Mouse (Mus musculus) urinary bladder, postnatal 14 days (tissue): Measurements from ENCODE around the gene Atp5b.
"Not testable (repeated sequence)": the region's sequence is repeated elsewhere in the genome, so short reads cannot be mapped to it uniquely, and the experiment has no call there.

Experiments
- DNase-seq: peaks from one replicate; pipeline ENCODE4 v3.0.0; 2021; ENCODE audit warnings: low spot score

Atp5b gene

DNA sequence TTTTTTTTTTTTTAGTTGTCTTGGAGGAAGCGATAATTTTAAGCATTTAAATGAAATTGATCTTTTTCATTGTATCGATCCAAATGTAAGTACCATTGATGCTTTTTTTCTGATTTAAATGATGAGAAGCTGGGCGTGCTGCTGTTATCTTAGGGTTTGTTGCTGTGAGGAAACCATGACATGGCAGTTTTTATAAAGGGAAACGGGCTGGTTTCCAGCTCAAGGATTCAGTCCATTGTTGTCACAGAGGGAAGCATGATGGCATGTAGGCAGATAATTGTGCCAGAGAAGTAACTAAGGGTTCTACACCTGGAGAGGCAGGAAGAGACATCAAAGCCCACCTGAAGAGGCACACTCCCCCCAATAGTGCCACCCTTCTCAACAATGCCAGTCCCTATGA, 13.9 kb upstream of the Atp5b start:
- DNase-seq, result no peak

DNA sequence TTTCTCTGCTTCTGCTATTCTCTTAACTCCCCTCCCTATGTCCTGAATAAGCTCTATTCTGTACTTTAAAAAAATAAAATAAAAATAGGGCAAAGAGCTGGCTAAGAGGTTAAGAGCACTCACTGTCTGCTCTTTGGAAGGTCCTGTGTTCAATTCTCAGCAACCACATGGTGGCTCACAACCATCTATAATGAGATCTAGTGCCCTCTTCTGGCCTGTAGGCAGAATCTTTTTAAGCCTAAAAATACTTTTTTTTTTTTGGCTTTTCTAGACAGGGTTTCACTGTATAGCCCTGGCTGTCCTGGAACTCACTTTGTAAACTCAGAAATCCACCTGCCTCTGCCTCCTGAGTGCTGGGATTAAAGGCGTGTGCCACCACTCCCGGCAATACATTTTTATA, 12.6 kb upstream of the Atp5b start:
- not testable (repeated sequence) for DNase-seq

- not testable (repeated sequence) for DNase-seq
These were observed 4.8 kb upstream of the Atp5b start for GRCm38 (mm10) chr10:128078269-128078668.

DNA sequence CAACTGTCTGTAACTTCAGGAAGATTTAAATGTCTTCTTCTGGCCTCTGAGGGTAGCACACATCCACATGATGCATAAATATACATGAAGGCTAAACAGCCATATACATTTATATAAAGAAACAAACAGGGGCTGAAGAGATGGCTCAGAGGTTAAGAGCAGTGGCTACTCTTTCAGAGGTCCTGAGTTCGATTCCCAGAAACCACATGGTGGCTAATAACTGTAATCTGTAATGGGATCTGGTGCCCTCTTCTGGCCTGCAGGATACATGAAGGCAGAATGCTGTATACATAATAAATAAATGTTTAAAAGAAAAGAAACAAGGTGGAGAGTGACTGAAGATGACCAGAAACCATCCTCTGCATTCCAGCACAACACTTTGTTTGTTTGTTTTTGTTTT, 2.6 kb upstream of the Atp5b start:
- no peak for DNase-seq

DNA sequence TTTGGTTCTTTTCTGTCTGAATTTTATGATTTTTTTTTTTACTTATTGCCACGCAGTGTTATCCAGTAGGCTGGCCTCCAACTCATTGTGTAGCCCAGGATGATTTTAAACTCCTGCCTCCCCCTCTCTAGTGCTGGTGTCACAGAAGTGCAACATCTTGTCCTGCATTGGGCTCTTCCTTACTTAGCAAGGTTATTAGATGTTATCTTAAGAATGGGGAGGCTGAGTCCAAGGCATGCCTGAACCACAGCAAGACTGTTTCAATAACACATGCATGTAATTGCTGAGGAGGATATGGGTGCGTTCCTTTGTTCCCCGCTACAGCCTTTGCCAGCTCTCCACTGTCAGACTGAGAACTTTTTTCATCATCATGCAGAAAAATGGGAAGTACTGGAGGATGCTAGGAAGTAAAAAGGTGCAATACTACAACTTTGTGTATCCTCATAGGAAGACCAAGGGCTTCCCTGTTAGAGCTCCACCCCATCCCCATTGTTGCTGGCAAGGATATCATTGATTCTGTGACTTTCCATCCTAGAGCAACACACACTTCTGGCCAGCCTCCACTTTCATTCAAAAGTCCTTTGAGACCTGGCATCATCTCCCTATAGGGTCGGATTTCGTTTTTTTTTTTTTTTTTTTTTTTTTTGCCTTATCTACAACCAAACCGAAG, 1.1 kb upstream of the Atp5b start:
- DNase-seq, result no peak

DNA sequence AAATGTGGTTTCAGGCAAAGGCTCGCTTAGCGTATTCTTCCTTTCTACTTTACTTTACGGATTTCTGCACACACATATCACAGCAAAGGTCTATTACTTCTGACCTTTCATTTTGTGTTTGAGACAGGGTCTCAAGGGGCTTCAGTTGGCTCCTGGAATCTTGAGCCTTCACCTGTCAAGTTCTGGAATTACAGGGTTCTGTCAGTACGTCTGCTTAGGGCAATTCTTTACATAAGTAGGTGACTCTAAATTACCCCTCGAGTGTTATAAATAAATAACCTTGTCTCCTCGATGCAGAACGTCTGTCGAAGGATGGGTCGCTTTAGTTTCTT, 630 bp upstream of the Atp5b start:
- DNase-seq, result no peak

DNA sequence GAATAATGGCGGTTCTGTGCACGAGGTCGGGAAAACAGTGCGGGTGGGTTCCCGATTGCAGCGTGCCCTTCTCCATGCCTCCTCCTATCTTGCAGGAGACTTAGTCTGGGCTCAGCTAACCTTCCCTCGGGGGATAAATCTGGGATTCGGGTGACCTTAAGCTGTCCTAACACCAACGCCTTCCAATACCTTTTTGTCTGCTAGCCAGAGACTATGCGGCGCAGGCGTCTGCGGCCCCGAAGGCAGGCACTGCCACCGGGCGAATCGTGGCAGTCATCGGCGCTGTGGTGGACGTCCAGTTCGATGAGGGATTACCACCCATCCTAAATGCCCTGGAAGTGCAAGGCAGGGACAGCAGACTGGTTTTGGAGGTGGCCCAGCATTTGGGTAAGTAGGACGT, 615 bp downstream of the Atp5b start:
- DNase-seq, result no peak

DNA sequence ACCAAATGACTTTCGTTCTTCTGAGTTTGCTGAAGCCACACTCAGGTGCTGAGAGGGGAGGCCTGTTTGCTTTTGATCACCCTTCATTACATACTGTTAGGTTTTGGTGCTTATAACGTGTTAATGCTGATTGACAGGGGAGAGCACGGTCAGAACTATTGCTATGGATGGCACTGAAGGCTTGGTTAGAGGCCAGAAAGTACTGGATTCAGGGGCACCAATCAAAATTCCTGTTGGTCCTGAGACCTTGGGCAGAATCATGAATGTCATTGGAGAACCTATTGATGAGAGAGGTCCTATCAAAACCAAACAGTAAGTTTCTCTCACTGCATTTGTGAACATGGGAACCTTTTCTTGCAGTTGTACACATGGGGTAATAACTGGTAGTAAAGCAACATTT, 1.1 kb downstream of the Atp5b start:
- DNase-seq, result no peak

DNA sequence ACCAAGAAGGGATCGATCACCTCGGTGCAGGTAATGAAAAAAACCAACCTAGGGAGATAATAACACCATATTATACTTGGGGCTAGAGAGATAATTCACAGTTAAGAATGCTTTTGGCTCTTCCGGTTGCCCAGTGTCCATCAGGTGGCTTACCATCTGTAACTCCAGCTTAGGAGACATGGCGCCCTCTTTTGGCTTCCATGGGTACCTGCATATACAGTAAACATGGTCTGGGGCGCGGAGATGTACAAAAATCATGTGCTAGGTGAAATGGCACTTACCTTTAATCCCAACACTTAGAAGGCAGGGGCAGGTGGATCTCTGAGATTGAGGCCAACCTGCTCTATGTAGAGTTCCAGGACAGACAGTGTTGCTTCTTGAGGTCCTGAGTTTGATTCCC, 3.3 kb downstream of the Atp5b start:
- DNase-seq, result peak; percentile 34

DNA sequence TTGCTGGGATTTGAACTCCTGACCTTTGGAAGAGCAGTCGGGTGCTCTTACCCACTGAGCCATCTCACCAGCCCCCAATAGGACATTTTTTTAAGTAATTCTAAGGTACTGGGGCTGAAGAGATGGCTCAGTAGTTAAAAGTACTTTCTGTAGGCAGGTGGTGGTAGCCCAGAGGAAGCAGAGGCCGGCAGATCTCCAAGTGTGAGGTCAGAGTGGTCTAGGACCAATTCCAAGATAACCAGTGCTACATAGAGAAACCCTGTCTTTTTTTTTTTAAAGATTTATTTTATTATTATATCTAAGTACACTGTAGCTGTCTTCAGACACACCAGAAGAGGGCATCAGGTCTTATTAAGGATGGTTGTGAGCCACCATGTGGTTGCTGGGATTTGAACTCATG, 4.1 kb downstream of the Atp5b start:
- not testable (repeated sequence) for DNase-seq

- no peak for DNase-seq
These were observed 5.1 kb downstream of the Atp5b start for GRCm38 (mm10) chr10:128088181-128088580.

- DNase-seq, result no peak
These were observed 6.8 kb downstream of the Atp5b start for GRCm38 (mm10) chr10:128089842-128090241.

- DNase-seq, result peak; percentile 89
These were observed 7.8 kb downstream of the Atp5b start for GRCm38 (mm10) chr10:128090651-128091563.

DNA sequence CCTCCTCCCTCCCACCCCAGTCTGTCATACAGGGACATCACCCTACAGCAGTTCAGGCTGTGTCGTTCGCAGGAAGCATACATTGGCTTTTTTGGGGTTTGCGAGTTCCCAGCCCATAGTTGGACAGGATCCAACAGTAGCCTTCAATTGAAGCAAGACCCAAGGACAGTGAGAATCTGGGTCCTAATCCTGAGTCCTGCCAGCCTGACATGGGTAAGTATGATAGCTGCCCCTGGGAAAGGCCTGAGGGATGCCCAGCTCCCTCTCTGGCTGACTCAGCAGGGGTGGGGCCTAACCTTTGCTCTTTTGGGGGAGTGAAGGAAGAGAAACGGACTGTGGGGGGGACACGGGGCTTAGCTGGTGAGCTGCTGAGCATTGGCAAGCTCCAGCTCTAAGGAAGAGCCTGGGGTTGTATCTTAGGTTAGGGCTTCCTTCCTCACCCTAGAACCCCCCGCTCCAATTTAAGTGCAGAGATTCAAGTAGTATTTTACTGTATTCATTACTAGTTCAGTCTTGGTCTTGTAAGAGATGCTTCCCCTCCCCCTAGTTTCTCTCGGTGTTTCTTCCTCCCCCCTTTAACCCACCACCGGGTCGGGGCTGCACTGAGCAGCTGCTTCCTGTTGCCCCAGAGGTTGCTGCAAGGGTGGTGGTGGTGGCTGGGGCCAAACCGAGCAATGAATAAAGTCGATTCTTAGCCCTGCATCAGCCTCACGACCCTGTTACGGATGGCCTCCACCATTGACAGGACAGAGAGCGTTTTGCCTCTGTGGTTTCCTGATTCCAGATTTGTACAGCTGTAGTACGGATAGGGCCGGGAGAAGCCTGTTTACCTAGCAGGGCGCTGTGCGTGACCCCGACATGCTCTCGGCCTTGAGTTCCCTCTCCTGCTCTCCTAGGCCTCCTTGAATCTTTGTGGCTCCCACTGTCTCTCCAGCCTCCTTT, 8.8 kb downstream of the Atp5b start, which contains the start of gene Baz2a:
Baz2a (plus strand) TSS at position 14 of the 942 bp plus-strand sequence.
- DNase-seq, result peak; percentile 62

DNA sequence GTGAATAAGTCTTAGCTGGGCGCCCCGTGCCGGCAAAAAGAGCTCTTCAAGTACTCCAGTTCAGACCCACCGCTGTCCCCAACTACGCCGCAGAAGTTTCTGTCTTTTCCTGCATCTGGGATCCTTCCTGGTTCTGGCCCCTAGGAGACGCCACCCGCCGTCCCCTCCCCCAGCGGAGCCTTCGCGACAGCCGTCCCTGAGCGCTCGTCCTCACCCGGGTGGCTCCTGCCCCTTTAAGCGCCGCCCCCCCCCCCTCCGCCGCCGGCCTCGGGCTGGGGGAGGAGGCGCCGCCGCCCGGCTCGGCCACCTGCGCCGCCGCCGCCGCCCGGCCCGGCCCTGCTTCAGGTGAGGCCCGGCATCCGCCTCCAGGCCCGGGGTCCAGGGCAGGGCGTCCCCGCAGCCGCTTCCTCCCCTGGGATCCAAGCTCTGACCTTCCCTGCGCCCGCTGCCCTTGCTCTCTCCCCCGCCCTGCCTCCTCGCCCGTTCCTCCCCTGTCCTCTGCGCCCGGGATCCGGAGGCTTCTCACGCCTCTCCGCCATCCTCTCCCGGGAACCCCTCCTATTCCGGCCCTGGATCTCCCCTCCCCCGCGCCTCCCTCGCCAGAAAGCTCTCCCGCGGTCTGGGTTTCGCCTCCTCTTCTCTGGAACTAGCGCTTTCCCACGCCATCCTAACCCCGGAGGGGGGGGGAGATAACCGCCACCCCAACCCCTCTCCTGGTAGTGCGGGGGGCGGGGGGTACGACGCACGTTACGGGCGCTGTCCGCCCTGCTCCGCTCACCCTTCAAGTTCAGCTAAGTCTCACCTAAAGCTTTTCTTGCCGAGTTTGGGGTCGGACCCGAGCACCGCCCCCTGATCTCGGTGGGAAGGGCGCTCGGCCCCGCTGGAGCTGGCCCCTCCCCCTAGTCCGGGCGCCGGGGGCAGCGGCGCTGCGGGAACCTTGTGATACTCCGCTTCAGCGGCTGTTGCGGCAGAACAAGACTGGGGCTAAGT, 9.7 kb downstream of the Atp5b start:
- peak; percentile 83 for DNase-seq

- peak; percentile 27 for DNase-seq
These were observed 10.6 kb downstream of the Atp5b start for GRCm38 (mm10) chr10:128093496-128094294.

DNA sequence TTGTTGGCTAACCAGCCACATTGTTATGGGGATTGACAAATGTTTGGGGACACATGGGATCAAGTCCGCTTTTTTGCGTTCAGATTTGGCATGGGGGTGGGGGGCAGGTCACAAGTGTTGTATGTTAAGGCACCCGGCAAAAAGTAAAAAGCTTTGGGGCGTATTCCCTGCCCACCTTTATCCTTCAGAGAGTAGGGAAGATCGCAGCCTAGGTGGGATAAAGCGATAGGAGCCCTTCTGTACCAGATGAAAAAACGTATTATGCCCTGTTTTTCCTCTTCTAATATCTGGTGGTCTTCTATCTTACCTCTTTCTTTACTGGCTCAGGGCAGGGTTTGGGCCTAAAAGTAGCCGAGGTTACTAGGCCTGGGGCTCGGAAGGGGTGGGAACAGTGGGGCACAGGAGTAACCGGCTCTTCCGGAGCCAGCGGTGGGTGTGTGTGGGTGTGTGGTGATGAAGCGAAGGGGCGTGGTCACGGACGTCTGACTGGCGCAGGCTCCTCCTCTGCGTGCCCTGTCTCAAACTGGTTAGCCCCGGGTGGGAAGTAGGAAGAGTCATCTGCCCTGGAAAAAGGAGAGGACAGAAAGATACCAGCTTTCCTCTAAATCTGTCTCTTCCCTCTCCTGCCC, 11.4 kb downstream of the Atp5b start:
- peak; percentile 93 for DNase-seq

DNA sequence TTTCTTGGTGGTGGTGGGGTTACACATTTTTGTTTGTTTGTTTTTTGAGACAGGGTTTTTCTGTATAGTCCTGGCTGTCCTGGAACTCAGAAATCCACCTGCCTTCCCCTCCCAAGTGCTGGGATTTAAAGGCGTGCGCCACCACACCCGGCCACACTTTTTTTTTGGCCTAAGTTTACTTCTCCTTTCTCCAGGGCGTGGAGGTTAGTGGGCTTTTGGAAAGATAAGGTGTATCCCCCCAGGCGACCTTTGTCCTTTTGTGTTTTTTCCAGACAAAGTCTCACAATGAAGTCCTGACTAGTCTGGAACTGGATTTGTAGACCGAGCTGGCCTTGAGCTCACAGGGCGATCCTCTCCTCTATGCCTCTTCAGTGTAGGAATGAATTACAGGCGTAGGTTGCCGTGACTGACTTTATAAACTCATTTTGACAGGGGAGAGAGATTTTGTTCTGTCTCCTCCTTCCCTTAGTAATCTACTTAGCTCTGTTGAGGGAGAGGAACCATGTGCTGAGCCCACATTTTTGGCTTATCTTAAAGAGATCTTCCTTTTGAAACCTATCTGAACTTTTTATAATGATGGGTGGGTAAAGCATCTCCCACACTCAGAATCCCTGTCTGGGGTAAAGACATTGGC, 12.0 kb downstream of the Atp5b start:
- no peak for DNase-seq

GRCm38 (mm10) chr10:128096313-128096692, 13.2 kb downstream of the Atp5b start:
- DNase-seq, result no peak
